Mouse (Mus musculus): ENCODE results near the gene Cdk10.

- no peak for TF ChIP-seq GATA1 (IDR thresholded peaks at IDR 0.05; ENCODE audit: borderline replicate concordance, low read length)
- no peak for TF ChIP-seq FLI1 (IDR thresholded peaks at IDR 0.05; ENCODE audit: low read length)
These were observed 28.9 kb downstream of the Cdk10 start for GRCm38 (mm10) chr8:123253451-123254098.

Data from megakaryocyte, embryonic 14.5 days (primary cell).